Comparison of ENCODE assay signal across 8 mouse cellular contexts in genomic region chr7:142284615-142285080, GRCm38 (mm10). TPM values are rescaled to one million over a fixed set of nuclear protein-coding genes. Genes with fewer than 3 reads are reported as not detected.
DNase-seq lines count a peak whose midpoint lies in the region; ATAC-seq lines count a peak whose summit lies in the region.

No protein-coding gene starts in this region.

- H3K27ac ChIP-seq in hindbrain, embryonic 15.5 days (replicated peaks) = peak overlapping the region; percentile 79

- peak overlapping the region; percentile 97 for H3K4me2 ChIP-seq in hindbrain, embryonic 15.5 days

- under 1% methylated on average over 19 of the region's 19 CpGs for WGBS in hindbrain, embryonic 15.5 days

- H3K27me3 ChIP-seq in hindbrain, embryonic 15.5 days = peaks cover 16% of the 10 kb centered on the region

- peaks cover 19% of the 10 kb centered on the region for H3K4me1 ChIP-seq in hindbrain, embryonic 15.5 days (replicated peaks)

- H3K9me3 ChIP-seq in hindbrain, embryonic 15.5 days = no peaks in the 10 kb centered on the region

- peak; percentile 86 for ATAC-seq in hindbrain, embryonic 15.5 days (ENCODE audit: low FRiP score, low read depth)

- H3K9ac ChIP-seq in hindbrain, embryonic 15.5 days = peak overlapping the region; percentile 58

- DNase-seq in T-cell, adult 2 months (ENCODE audit: low spot score) = peak; percentile 81
- DNase-seq in cerebellum, postnatal 36 days = peak; percentile 93 to 96
- peak; percentile 91 to 93 for DNase-seq in frontal cortex, postnatal 36 days (ENCODE audit: low spot score in 2 of 2)
- DNase-seq in left cerebral cortex, adult 11 months (ENCODE audit: low spot score) = peak; percentile 74
- DNase-seq in lung, postnatal 4 days = peak; percentile 89 to 93
- peak; percentile 97 for DNase-seq in retina, postnatal 7 days (ENCODE audit: low read depth, low spot score)
- DNase-seq in urinary bladder, adult 2 months (ENCODE audit: low spot score) = peak; percentile 77

- peak overlapping the region; percentile 59 for H3K4me3 ChIP-seq in hindbrain, embryonic 15.5 days

- no peaks in the 10 kb centered on the region for H3K36me3 ChIP-seq in hindbrain, embryonic 15.5 days

RNA-seq across cellular contexts. Expression of gene Gm4559, which starts 10.5 kb away (rescaled TPM):
- not detected in 2 replicates for polyA plus RNA-seq in hindbrain, embryonic 15.5 days (2015; fragmentation: Nextera tagmentation; extraction: Ambion mirVana)
- not detected in 2 replicates for polyA plus RNA-seq in urinary bladder, adult 2 months (2012; rRNA removed)

RNA-seq across cellular contexts. Expression of gene Krtap5-1, which starts 12.3 kb away (rescaled TPM):
- polyA plus RNA-seq in hindbrain, embryonic 15.5 days (2015; fragmentation: Nextera tagmentation; extraction: Ambion mirVana) = not detected in 2 replicates
- not detected in 2 replicates for polyA plus RNA-seq in urinary bladder, adult 2 months (2012; rRNA removed)

RNA-seq across cellular contexts. Expression of gene Krtap5-4, which starts 18.7 kb away (rescaled TPM):
- not detected in 2 replicates for polyA plus RNA-seq in hindbrain, embryonic 15.5 days (2015; fragmentation: Nextera tagmentation; extraction: Ambion mirVana)
- not detected in 2 replicates for polyA plus RNA-seq in urinary bladder, adult 2 months (2012; rRNA removed)

RNA-seq across cellular contexts. Expression of gene Gm2431, which starts 26.5 kb away (rescaled TPM):
- not detected in 2 replicates for polyA plus RNA-seq in hindbrain, embryonic 15.5 days (2015; fragmentation: Nextera tagmentation; extraction: Ambion mirVana)
- polyA plus RNA-seq in urinary bladder, adult 2 months (2012; rRNA removed) = not detected in 2 replicates

RNA-seq across cellular contexts. Expression of gene Gm40460, which starts 43.8 kb away (rescaled TPM):
- not detected in 2 replicates for polyA plus RNA-seq in hindbrain, embryonic 15.5 days (2015; fragmentation: Nextera tagmentation; extraction: Ambion mirVana)
- not detected in 2 replicates for polyA plus RNA-seq in urinary bladder, adult 2 months (2012; rRNA removed)

Comparison
In these comparisons a context has a peak if more than half of its experiments do, and no peak if none do; other contexts are left out.
1. Peak in every context shown above with its lines: DNase-seq, ATAC-seq, H3K4me3 ChIP-seq and H3K27ac ChIP-seq.